Mouse (Mus musculus): ENCODE results near the gene Fam168b. TPM values are rescaled to one million over a fixed set of nuclear protein-coding genes. Genes with fewer than 3 reads are reported as not detected.
A peak's percentile ranks its signal among the peaks of the same experiment; 100 is the strongest.

The Fam168b gene
- polyA plus RNA-seq, 1 experiment from 2014 or later: 102 TPM

DNA sequence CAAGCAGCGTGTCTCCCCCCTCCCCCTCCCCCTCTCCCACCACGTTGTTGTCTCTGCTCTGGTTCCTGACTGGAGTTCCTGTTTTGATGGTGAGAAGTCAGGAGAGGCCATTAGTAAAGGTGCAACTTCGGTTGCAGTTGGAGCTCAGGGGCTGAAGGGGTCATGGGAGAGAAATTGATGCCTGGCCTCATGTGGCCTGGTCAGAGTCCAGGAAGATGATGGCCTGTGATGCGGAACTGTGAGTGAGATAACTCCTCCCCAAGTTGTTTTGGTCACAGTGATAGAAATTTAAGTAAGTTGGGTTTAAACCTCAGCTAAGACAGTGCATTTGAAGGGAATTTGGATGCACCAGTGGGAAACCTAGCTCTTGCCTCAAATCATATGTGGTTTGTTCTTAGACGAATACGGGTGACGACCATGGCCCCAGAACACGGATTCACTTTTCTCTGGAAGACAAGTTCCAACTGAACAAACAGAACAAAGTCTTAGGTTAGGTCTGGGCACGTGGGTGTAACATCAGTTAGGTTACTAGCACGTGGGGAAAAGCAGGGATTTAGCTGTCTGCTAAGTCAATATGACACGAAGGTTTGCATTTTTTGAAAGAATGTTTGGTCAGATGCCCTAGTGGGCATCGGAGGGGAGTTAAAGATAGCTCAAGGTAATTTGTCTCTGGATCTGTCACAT, 12.3 kb upstream of the Fam168b start:
- no peak overlapping the region for H3K9ac ChIP-seq (ENCODE audit: low read depth, low read length)
- WGBS: 82% methylated on average over 12 of the region's 12 CpGs
- no peak overlapping the region for H3K4me3 ChIP-seq (ENCODE audit: low read length)
- no peak overlapping the region for H3K27ac ChIP-seq (ENCODE audit: low read depth, low read length)
- no peak for ATAC-seq
- H3K9me3 ChIP-seq (ENCODE audit: control insufficient read depth, low read length): no peaks in the 10 kb centered on the region
- H3K4me1 ChIP-seq (ENCODE audit: control insufficient read depth, insufficient read depth, low read depth, low read length): peaks cover 26% of the 10 kb centered on the region
- no peaks in the 10 kb centered on the region for H3K36me3 ChIP-seq (ENCODE audit: control insufficient read depth, insufficient read depth, low read length)
- H3K4me2 ChIP-seq (ENCODE audit: low read length): no peak overlapping the region
- no peaks in the 10 kb centered on the region for H3K27me3 ChIP-seq (replicated peaks; ENCODE audit: control insufficient read depth, insufficient read depth, low read length)

DNA sequence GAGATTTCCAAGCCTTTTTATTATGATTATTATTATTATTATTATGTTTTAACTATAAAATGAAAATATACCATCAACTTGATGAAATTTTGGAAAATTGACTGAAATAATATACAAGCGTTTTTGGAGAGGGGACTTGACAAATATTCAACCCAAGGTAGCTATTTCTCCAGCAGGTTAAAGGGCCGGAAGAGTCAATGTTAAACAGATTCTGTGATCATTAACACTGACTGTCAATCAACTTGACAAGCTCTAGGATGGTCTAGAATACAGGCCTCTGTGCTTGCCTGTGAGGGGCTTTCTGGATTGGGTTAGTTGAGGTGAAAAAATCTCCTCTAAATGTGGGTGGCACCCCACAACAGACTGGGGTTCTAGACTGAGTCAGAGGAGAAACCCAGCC, 10.9 kb upstream of the Fam168b start:
- Histone ChIP-seq H3K9me3 (ENCODE audit: control insufficient read depth, low read length) (no peaks in the 10 kb centered on the region), H3K27ac (ENCODE audit: low read depth, low read length) (no peak overlapping the region), H3K27me3 (replicated peaks; ENCODE audit: control insufficient read depth, insufficient read depth, low read length) (no peaks in the 10 kb centered on the region), H3K36me3 (ENCODE audit: control insufficient read depth, insufficient read depth, low read length) (no peaks in the 10 kb centered on the region), H3K4me3 (ENCODE audit: low read length) (no peak overlapping the region), H3K9ac (ENCODE audit: low read depth, low read length) (no peak overlapping the region), H3K4me1 (ENCODE audit: control insufficient read depth, insufficient read depth, low read depth, low read length) (peaks cover 26% of the 10 kb centered on the region), H3K4me2 (ENCODE audit: low read length) (no peak overlapping the region)
- WGBS: 91% methylated on average over 2 of the region's 2 CpGs
- no peak for ATAC-seq

DNA sequence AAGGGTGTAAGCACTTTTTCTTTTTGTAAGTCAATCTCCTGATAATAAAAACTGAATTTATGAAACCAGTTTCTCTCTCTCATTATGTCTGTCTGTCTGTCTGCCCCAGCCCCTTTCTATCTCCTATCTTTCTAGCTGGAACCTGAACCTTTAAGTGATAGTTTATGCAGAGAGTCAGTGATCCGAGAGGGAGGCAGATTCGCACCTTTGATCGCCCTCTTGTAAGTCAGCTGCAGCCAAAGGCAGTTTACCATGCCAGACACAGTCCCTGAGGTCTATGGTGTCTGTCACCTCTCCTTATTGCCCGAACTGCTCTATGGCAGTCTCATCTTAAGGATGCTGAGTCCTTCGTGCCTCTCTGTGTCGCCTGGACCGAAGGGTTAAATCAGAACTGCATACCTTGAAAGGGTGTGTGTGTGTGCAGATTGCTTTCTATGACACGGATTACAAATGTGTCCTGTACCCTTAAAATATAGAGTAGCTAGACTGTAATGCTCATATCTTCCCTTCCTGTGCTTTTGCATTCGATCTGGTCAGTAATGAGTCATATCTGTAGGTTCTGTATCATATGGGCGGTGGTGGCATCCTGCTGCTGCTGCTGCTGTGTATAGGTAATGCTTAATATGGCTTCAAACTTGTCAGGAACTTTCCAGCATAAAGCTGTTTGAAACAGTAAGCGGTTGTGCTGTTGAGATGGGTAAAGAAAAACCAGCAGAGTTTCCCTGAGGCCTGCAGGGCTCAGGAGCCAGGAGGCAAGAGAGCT, 9.4 kb upstream of the Fam168b start:
- H3K36me3 ChIP-seq (ENCODE audit: control insufficient read depth, insufficient read depth, low read length): no peaks in the 10 kb centered on the region
- no peak overlapping the region for H3K4me3 ChIP-seq (ENCODE audit: low read length)
- H3K27me3 ChIP-seq (replicated peaks; ENCODE audit: control insufficient read depth, insufficient read depth, low read length): no peaks in the 10 kb centered on the region
- peak overlapping the region; percentile 32 for H3K27ac ChIP-seq (ENCODE audit: low read depth, low read length)
- H3K4me1 ChIP-seq (ENCODE audit: control insufficient read depth, insufficient read depth, low read depth, low read length): peaks cover 26% of the 10 kb centered on the region
- H3K9ac ChIP-seq (ENCODE audit: low read depth, low read length): no peak overlapping the region
- H3K9me3 ChIP-seq (ENCODE audit: control insufficient read depth, low read length): no peaks in the 10 kb centered on the region
- peak overlapping the region; percentile 76 for H3K4me2 ChIP-seq (ENCODE audit: low read length)
- no peak for ATAC-seq
- WGBS: 80% methylated on average over 11 of the region's 11 CpGs

DNA sequence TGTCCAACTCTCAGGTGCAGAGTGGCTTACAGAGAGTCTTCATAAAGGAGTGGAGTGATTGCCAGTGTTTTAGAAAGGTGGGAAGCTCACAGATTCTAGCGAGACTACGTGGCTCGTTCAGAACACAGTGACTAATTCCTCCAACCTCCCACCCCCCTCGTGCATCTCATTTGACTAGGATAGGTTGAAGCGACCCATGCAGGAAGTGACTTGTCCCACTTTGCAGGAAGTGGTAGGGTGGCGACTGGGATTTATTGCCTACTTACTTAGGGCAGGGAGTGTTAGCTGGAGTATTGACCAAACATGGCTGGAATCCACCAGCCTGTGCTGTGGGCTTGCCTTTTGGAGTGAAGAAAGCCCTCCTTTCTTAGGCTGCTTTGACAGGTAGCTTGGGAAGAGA, 8.7 kb upstream of the Fam168b start:
- peaks cover 26% of the 10 kb centered on the region for H3K4me1 ChIP-seq (ENCODE audit: control insufficient read depth, insufficient read depth, low read depth, low read length)
- no peaks in the 10 kb centered on the region for H3K36me3 ChIP-seq (ENCODE audit: control insufficient read depth, insufficient read depth, low read length)
- no peak overlapping the region for H3K9ac ChIP-seq (ENCODE audit: low read depth, low read length)
- peak overlapping the region; percentile 76 for H3K4me2 ChIP-seq (ENCODE audit: low read length)
- no peak overlapping the region for H3K4me3 ChIP-seq (ENCODE audit: low read length)
- whole genome bisulfite sequencing: 57% methylated on average over 6 of the region's 6 CpGs
- ATAC-seq: no peak
- H3K9me3 ChIP-seq (ENCODE audit: control insufficient read depth, low read length): no peaks in the 10 kb centered on the region
- no peak overlapping the region for H3K27ac ChIP-seq (ENCODE audit: low read depth, low read length)
- H3K27me3 ChIP-seq (replicated peaks; ENCODE audit: control insufficient read depth, insufficient read depth, low read length): no peaks in the 10 kb centered on the region; the same call in 1 of the 2 replicates

DNA sequence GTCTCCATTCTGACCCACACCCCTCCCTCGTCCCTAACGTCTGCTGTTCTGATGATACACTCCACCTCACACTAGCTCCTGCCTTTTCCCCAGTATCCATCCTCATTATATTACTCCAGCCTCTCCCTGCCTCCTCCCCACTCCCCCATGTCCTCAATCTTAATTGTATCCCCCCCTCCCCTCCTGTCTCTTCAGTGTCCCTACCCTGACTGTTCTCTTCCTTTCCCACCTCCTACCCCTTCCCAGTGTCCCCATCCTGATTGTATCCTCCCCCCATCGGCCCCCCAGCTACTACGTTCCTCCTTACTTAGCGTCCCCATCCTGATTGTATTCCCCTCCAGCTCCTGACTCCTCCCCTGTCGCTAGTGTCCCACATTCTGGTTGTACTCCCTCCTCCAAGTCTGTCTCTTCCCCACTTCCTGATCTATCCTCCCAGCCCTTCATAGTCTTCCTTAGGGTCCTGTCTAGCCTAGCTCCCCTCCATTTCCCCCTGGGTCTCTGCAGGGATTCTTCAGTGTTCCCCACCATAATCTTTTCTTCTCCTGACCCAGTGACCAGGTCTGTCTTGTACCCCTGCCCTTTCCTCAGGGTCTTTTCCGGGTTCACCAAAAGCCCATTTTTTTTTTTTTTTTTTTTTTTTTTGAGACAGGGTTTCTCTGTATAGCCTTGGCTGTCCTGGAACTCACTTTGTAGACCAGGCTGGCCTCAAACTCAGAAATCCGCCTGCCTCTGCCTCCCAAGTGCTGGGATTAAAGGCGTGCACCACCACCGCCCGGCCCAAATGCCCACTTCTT, 7.7 kb upstream of the Fam168b start:
- Histone ChIP-seq H3K4me2 (ENCODE audit: low read length) (peak overlapping the region; percentile 76), H3K36me3 (ENCODE audit: control insufficient read depth, insufficient read depth, low read length) (no peaks in the 10 kb centered on the region), H3K27ac (ENCODE audit: low read depth, low read length) (peak overlapping the region; percentile 59; the same call in 1 of the 2 replicates), H3K9ac (ENCODE audit: low read depth, low read length) (peak overlapping the region; percentile 82), H3K4me1 (ENCODE audit: control insufficient read depth, insufficient read depth, low read depth, low read length) (peaks cover 26% of the 10 kb centered on the region), H3K9me3 (ENCODE audit: control insufficient read depth, low read length) (no peaks in the 10 kb centered on the region), H3K27me3 (replicated peaks; ENCODE audit: control insufficient read depth, insufficient read depth, low read length) (no peaks in the 10 kb centered on the region; the same call in 1 of the 2 replicates), H3K4me3 (ENCODE audit: low read length) (peak overlapping the region; percentile 57)
- peak; percentile 73 for ATAC-seq
- WGBS: 40% methylated on average over 11 of the region's 11 CpGs

DNA sequence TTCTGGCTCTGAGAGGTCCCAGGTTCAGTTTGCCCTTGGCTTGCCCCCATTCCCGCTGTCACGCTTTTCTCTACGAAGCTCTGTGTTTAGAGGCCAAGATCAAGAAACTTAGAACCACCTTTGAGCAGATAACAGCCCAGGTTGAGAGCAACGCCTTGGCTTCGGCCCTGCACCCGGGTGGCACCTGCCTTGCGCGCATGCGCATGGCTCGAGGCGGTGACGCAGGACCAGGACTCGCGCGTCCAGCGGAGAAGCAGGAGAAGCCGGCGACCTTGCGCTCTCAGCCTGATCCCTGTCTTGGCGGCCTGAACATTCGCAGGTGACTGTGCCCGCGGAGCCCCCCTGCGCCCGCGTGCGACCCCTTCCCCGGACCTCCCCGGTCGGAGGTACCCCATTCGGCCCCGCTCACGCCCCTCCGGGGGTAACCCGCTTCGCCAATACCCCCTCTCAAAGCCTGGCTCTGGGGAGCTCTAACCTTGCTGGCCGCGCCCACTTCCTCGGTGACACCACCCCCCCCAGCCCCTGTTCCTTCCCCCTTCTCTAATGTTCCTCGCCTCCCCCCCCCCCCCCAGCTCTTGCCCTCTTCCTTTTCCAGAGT, 7.0 kb upstream of the Fam168b start, which contains the start of gene Plekhb2:
Plekhb2 (plus strand) TSS at position 232 of the 598 bp plus-strand sequence.
- Histone ChIP-seq H3K4me1 (ENCODE audit: control insufficient read depth, insufficient read depth, low read depth, low read length) (peaks cover 26% of the 10 kb centered on the region), H3K4me2 (ENCODE audit: low read length) (peak within 1 kb of the TSS; percentile 76), H3K9me3 (ENCODE audit: control insufficient read depth, low read length) (no peaks in the 10 kb centered on the region), H3K36me3 (ENCODE audit: control insufficient read depth, insufficient read depth, low read length) (no peaks in the 10 kb centered on the region), H3K4me3 (ENCODE audit: low read length) (peak within 1 kb of the TSS; percentile 57), H3K27ac (ENCODE audit: low read depth, low read length) (peak within 1 kb of the TSS; percentile 59), H3K27me3 (replicated peaks; ENCODE audit: control insufficient read depth, insufficient read depth, low read length) (no peaks in the 10 kb centered on the region; the same call in 1 of the 2 replicates), H3K9ac (ENCODE audit: low read depth, low read length) (peak within 1 kb of the TSS; percentile 82)
- WGBS: under 1% methylated on average over 28 of the region's 40 CpGs
- peak; percentile 87 for ATAC-seq

DNA sequence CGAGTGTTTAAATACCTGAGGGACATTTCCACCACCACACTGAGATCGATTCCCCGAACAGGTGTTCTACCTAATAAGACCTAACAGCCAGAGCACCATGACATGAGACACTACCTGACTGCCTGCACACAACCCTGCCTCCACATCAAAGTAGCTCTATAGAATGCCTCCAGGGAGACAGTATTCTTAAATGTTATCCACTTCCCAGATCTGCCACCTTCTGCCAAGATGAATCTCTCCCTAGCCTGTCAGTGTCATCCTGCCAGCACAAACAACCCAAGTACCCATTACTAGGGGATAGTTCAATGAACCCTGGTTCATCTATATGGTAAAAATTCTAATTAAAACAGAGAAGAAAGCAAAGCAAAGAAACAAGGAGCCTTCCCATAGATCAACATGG, 4.2 kb upstream of the Fam168b start:
- Histone ChIP-seq H3K36me3 (ENCODE audit: control insufficient read depth, insufficient read depth, low read length) (no peaks in the 10 kb centered on the region), H3K9ac (ENCODE audit: low read depth, low read length) (no peak overlapping the region), H3K4me3 (ENCODE audit: low read length) (no peak overlapping the region), H3K27me3 (replicated peaks; ENCODE audit: control insufficient read depth, insufficient read depth, low read length) (no peaks in the 10 kb centered on the region; the same call in 1 of the 2 replicates), H3K4me1 (ENCODE audit: control insufficient read depth, insufficient read depth, low read depth, low read length) (peaks cover 22% of the 10 kb centered on the region), H3K4me2 (ENCODE audit: low read length) (no peak overlapping the region), H3K27ac (ENCODE audit: low read depth, low read length) (no peak overlapping the region), H3K9me3 (ENCODE audit: control insufficient read depth, low read length) (no peaks in the 10 kb centered on the region)
- ATAC-seq: no peak
- WGBS: 97% methylated on average over 3 of the region's 3 CpGs

DNA sequence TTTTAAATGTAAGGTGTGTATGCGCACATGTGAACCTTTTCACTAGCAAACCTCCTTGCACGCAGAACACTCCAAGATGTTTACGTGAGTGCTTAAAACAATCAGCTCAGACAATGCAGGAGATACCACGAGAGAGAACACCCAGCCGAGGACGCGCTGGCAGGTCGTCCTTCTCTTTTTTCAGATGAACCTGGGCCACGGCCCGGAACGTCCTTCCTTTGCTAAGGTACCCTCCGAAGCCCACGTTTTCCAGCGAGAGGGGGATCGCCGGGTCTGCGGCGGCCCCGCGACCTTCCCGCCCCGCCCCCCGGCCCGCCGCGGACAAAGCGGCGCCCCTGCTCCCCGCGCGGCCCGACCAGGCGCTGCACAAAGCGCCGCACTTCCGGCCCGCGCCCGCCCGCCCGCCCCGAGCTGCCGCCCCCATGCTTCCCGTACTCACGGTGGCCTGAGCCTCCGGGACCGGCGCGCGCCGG, 440 bp downstream of the Fam168b start:
- ATAC-seq: peak; percentile 90
- H3K4me1 ChIP-seq (ENCODE audit: control insufficient read depth, insufficient read depth, low read depth, low read length): peaks cover 32% of the 10 kb centered on the region
- WGBS: under 1% methylated on average over 24 of the region's 51 CpGs

More for the DNA sequence above, 440 bp downstream of the Fam168b start:
- no peaks in the 10 kb centered on the region; the same call in 1 of the 2 replicates for H3K27me3 ChIP-seq (replicated peaks; ENCODE audit: control insufficient read depth, insufficient read depth, low read length)
- peak overlapping the region; percentile 99 for H3K27ac ChIP-seq (ENCODE audit: low read depth, low read length)
- no peaks in the 10 kb centered on the region for H3K36me3 ChIP-seq (ENCODE audit: control insufficient read depth, insufficient read depth, low read length)
- H3K9me3 ChIP-seq (ENCODE audit: control insufficient read depth, low read length): no peaks in the 10 kb centered on the region
- H3K4me2 ChIP-seq (ENCODE audit: low read length): peak overlapping the region; percentile 76
- H3K9ac ChIP-seq (ENCODE audit: low read depth, low read length): peak overlapping the region; percentile 93
- H3K4me3 ChIP-seq (ENCODE audit: low read length): peak overlapping the region; percentile 57
